Mouse (Mus musculus) MEL (cell line): ENCODE results near the gene Ybey. TPM values are rescaled to one million over a fixed set of nuclear protein-coding genes. Genes with fewer than 3 reads are reported as not detected.

Experiments
- DNase-seq: peaks from one replicate; pipeline ENCODE4 v3.0.0; 2011; ENCODE audit warnings: low read depth, low spot score
- H3K27ac ChIP-seq: 2 replicates; pipeline ENCODE4 v1.5.1; 2012; ENCODE audit warnings: low read depth, mild to moderate bottlenecking, control low read depth, low read length, moderate library complexity; ENCODE audit not compliant: control insufficient read depth
- H3K27me3 ChIP-seq, 2 experiments: fragments of 150-350 bp in 1 of 2; sonication (generic) in 1 of 2; 2 replicates each; pipeline ENCODE4 v1.6.1; 2012; ENCODE audit warnings: low read length in 2 of 2, mild to moderate bottlenecking in 2 of 2, improper control_type of control experiment in 1 of 2, moderate library complexity in 1 of 2; ENCODE audit not compliant: insufficient read depth in 2 of 2, control insufficient read depth in 1 of 2
- H3K36me3 ChIP-seq, 2 experiments: 2 replicates each; pipeline ENCODE4 v1.6.1; 2012 to 2014; ENCODE audit warnings: low read length in 2 of 2, improper control_type of control experiment in 1 of 2, inconsistent platforms in 1 of 2, mild to moderate bottlenecking in 1 of 2; ENCODE audit not compliant: insufficient read depth in 2 of 2, control insufficient read depth in 1 of 2
- H3K4me1 ChIP-seq, 2 experiments: fragments of 150-350 bp in 1 of 2; sonication (generic) in 1 of 2; 2 replicates each; pipeline ENCODE4 v1.6.1; 2012; ENCODE audit warnings: low read length in 2 of 2, improper control_type of control experiment in 1 of 2, mild to moderate bottlenecking in 1 of 2; ENCODE audit not compliant: insufficient read depth in 2 of 2, control insufficient read depth in 1 of 2
- H3K4me3 ChIP-seq, 2 experiments: fragments of 150-350 bp in 1 of 2; sonication (generic) in 1 of 2; 2 replicates each; pipeline ENCODE4 v1.5.1; 2012; ENCODE audit warnings: low read depth in 2 of 2, low read length in 2 of 2, mild to moderate bottlenecking in 2 of 2, moderate library complexity in 2 of 2, control low read depth in 1 of 2, improper control_type of control experiment in 1 of 2; ENCODE audit not compliant: control insufficient read depth in 1 of 2, insufficient read depth in 1 of 2
- H3K79me2 ChIP-seq: 2 replicates; pipeline ENCODE4 v1.6.1; 2012; ENCODE audit warnings: mild to moderate bottlenecking, low read length, moderate library complexity; ENCODE audit not compliant: control insufficient read depth, poor library complexity, insufficient read depth
- H3K9ac ChIP-seq: 2 replicates; pipeline ENCODE4 v1.6.1; 2012; ENCODE audit warnings: low read depth, mild to moderate bottlenecking, control low read depth, low read length, moderate library complexity; ENCODE audit not compliant: control insufficient read depth, poor library complexity, severe bottlenecking
- H3K9me3 ChIP-seq: fragments of 150-350 bp; sonication (generic); replicated peaks from 2 replicates; pipeline ENCODE4 v1.6.1; 2012; ENCODE audit warnings: mild to moderate bottlenecking, low read length, improper control_type of control experiment, moderate library complexity; ENCODE audit not compliant: insufficient read depth
- BHLHE40 ChIP-seq: IDR thresholded peaks from 2 replicates; pipeline ENCODE4 v1.6.1; 2012; ENCODE audit warnings: low read depth, mild to moderate bottlenecking, inconsistent platforms, low read length, improper control_type of control experiment, borderline replicate concordance
- CHD1 ChIP-seq: IDR thresholded peaks from 2 replicates; pipeline ENCODE4 v1.6.1; 2012; ENCODE audit warnings: low read depth, mild to moderate bottlenecking, inconsistent platforms, low read length, improper control_type of control experiment
- CHD2 ChIP-seq: IDR thresholded peaks from 2 replicates; pipeline ENCODE4 v1.6.1; 2011; ENCODE audit warnings: low read length, improper control_type of control experiment
- CTCF ChIP-seq, 3 experiments: IDR thresholded peaks in 2 of 3; conservative IDR thresholded peaks in 1 of 3; 2 replicates each; pipeline ENCODE4 v1.5.1; 2011 to 2012; ENCODE audit warnings: low read length in 3 of 3, low read depth in 2 of 3, mild to moderate bottlenecking in 2 of 3, improper control_type of control experiment in 1 of 3, inconsistent platforms in 1 of 3, mixed read lengths in 1 of 3, moderate library complexity in 1 of 3; ENCODE audit not compliant: control insufficient read depth in 1 of 3, insufficient read depth in 1 of 3, poor library complexity in 1 of 3, severe bottlenecking in 1 of 3
- ELF1 ChIP-seq: IDR thresholded peaks from 2 replicates; pipeline ENCODE4 v1.6.1; 2014; ENCODE audit warnings: low read depth, mild to moderate bottlenecking, inconsistent platforms, low read length, improper control_type of control experiment, moderate library complexity
- ETS1 ChIP-seq: IDR thresholded peaks from 2 replicates; pipeline ENCODE4 v1.6.1; 2012; ENCODE audit warnings: low read depth, mild to moderate bottlenecking, inconsistent platforms, low read length, improper control_type of control experiment, moderate library complexity
- HCFC1 ChIP-seq: IDR thresholded peaks from 2 replicates; pipeline ENCODE4 v1.6.1; 2012; ENCODE audit warnings: low read depth, mild to moderate bottlenecking, inconsistent platforms, low read length, improper control_type of control experiment, moderate library complexity
- KAT2A ChIP-seq: conservative IDR thresholded peaks from 2 replicates; pipeline ENCODE4 v1.6.1; 2012; ENCODE audit warnings: low read depth, low read length, improper control_type of control experiment, inconsistent platforms
- MAFK ChIP-seq: IDR thresholded peaks from 2 replicates; pipeline ENCODE4 v1.6.1; 2011; ENCODE audit warnings: low read depth, mild to moderate bottlenecking, low read length, improper control_type of control experiment, borderline replicate concordance
- MAX ChIP-seq: IDR thresholded peaks from 2 replicates; pipeline ENCODE4 v1.6.1; 2011; ENCODE audit warnings: low read length, improper control_type of control experiment
- MAZ ChIP-seq: IDR thresholded peaks from 2 replicates; pipeline ENCODE4 v1.6.1; 2012; ENCODE audit warnings: low read depth, mild to moderate bottlenecking, inconsistent platforms, low read length, improper control_type of control experiment
- MEF2A ChIP-seq: IDR thresholded peaks from 2 replicates; pipeline ENCODE4 v1.6.1; 2014; ENCODE audit warnings: low read depth, mild to moderate bottlenecking, inconsistent platforms, low read length, improper control_type of control experiment; ENCODE audit not compliant: poor library complexity, insufficient replicate concordance, severe bottlenecking; ENCODE audit errors: extremely low read depth
- MXI1 ChIP-seq: IDR thresholded peaks from 2 replicates; pipeline ENCODE4 v1.6.1; 2011; ENCODE audit warnings: mild to moderate bottlenecking, low read depth, low read length, improper control_type of control experiment
- MYB ChIP-seq: IDR thresholded peaks from 2 replicates; pipeline ENCODE4 v1.6.1; 2011; ENCODE audit warnings: mild to moderate bottlenecking, low read depth, low read length, improper control_type of control experiment
- MYC ChIP-seq: IDR thresholded peaks from 2 replicates; pipeline ENCODE4 v1.6.1; 2011; ENCODE audit warnings: low read depth, mild to moderate bottlenecking, low read length, improper control_type of control experiment, moderate library complexity
- NELFE ChIP-seq: IDR thresholded peaks from 2 replicates; pipeline ENCODE4 v1.6.1; 2011; ENCODE audit warnings: low read depth, low read length, improper control_type of control experiment
- NRF1 ChIP-seq: IDR thresholded peaks from 2 replicates; pipeline ENCODE4 v1.6.1; 2014; ENCODE audit warnings: low read depth, mild to moderate bottlenecking, inconsistent platforms, low read length, improper control_type of control experiment, moderate library complexity; ENCODE audit not compliant: poor library complexity, insufficient read depth, severe bottlenecking
- POLR2AphosphoS2 ChIP-seq: IDR thresholded peaks from 2 replicates; pipeline ENCODE4 v1.6.1; 2011; ENCODE audit warnings: low read length, improper control_type of control experiment
- POLR2AphosphoS5 ChIP-seq: IDR thresholded peaks from 2 replicates; pipeline ENCODE4 v1.6.1; 2012; ENCODE audit warnings: low read depth, borderline replicate concordance, mild to moderate bottlenecking, inconsistent platforms, low read length, moderate library complexity, mixed read lengths
- RAD21 ChIP-seq: IDR thresholded peaks from 2 replicates; pipeline ENCODE4 v1.6.1; 2011; ENCODE audit warnings: mild to moderate bottlenecking, low read depth, low read length, improper control_type of control experiment
- SIN3A ChIP-seq: IDR thresholded peaks from 2 replicates; pipeline ENCODE4 v1.6.1; 2012; ENCODE audit warnings: low read length, improper control_type of control experiment, inconsistent platforms
- SMC3 ChIP-seq: IDR thresholded peaks from 2 replicates; pipeline ENCODE4 v1.6.1; 2011; ENCODE audit warnings: low read depth, low read length, improper control_type of control experiment
- TAL1 ChIP-seq: IDR thresholded peaks from 2 replicates; pipeline ENCODE4 v1.6.1; 2012; ENCODE audit warnings: mild to moderate bottlenecking, inconsistent platforms, low read length, moderate library complexity, mixed read lengths
- TBP ChIP-seq: IDR thresholded peaks from 2 replicates; pipeline ENCODE4 v1.8.0; 2011; ENCODE audit warnings: low read depth, low read length, improper control_type of control experiment
- TCF12 ChIP-seq: IDR thresholded peaks from 2 replicates; pipeline ENCODE4 v1.6.1; 2014; ENCODE audit warnings: low read depth, mild to moderate bottlenecking, inconsistent platforms, low read length, improper control_type of control experiment, moderate library complexity
- UBTF ChIP-seq: IDR thresholded peaks from 2 replicates; pipeline ENCODE4 v1.6.1; 2012; ENCODE audit warnings: low read depth, mild to moderate bottlenecking, inconsistent platforms, low read length, improper control_type of control experiment, moderate library complexity, borderline replicate concordance; ENCODE audit not compliant: insufficient read depth
- USF1 ChIP-seq: IDR thresholded peaks from 2 replicates; pipeline ENCODE4 v1.6.1; 2014; ENCODE audit warnings: low read depth, mild to moderate bottlenecking, inconsistent platforms, low read length, improper control_type of control experiment, moderate library complexity
- USF2 ChIP-seq, 2 experiments: IDR thresholded peaks; 2 replicates each; pipeline ENCODE4 v1.6.1; 2011 to 2012; ENCODE audit warnings: improper control_type of control experiment in 2 of 2, low read length in 2 of 2, borderline replicate concordance in 1 of 2, inconsistent platforms in 1 of 2, low read depth in 1 of 2, mild to moderate bottlenecking in 1 of 2; ENCODE audit not compliant: insufficient read depth in 1 of 2
- ZC3H11A ChIP-seq: IDR thresholded peaks from 2 replicates; pipeline ENCODE4 v1.6.1; 2012; ENCODE audit warnings: low read depth, mild to moderate bottlenecking, inconsistent platforms, low read length, improper control_type of control experiment
- ZKSCAN1 ChIP-seq: IDR thresholded peaks from 2 replicates; pipeline ENCODE4 v1.6.1; 2012; ENCODE audit warnings: low read depth, mild to moderate bottlenecking, inconsistent platforms, low read length, improper control_type of control experiment, moderate library complexity
- ZNF384 ChIP-seq: IDR thresholded peaks from 2 replicates; pipeline ENCODE4 v1.6.1; 2012; ENCODE audit warnings: low read depth, mild to moderate bottlenecking, inconsistent platforms, low read length, improper control_type of control experiment
- polyA plus RNA-seq, 2 experiments: library from polyadenylated mRNA; stranded (reverse) in 1 of 2; unstranded in 1 of 2; fragments of >175 nt in 1 of 2; fragments of >200 nt in 1 of 2; gene quantifications; 2 replicates each; pipeline versions ENCODE4 v1.2.1 to v1.2.4; 2012; ENCODE audit warnings: low replicate concordance in 2 of 2, low read depth in 1 of 2; ENCODE audit not compliant: insufficient read length in 2 of 2, insufficient read depth in 1 of 2, missing spikeins in 1 of 2
- total RNA-seq: library from RNA; depleted of rRNA; stranded (reverse); fragments of 300-350 nt; gene quantifications from 2 replicates; pipeline ENCODE4 v1.2.3, GENCODE M21; 2012

Ybey gene
- total and polyA plus RNA-seq, 3 experiments: 2.6 to 4.0 TPM; not detected in 1

- TF ChIP-seq ZNF384: peak; percentile 84
- no peak for TF ChIP-seq ZKSCAN1
- 0 out of 2 replicates have a peak, but pooled peaks have one; percentile 93 for TF ChIP-seq UBTF
- peak; percentile 40; the same call in 1 of the 2 replicates for TF ChIP-seq ETS1
These were observed at the start of gene Ybey, which contains the start of gene Mcm3ap (continued) for GRCm38 (mm10) chr10:76468203-76469162.

DNA sequence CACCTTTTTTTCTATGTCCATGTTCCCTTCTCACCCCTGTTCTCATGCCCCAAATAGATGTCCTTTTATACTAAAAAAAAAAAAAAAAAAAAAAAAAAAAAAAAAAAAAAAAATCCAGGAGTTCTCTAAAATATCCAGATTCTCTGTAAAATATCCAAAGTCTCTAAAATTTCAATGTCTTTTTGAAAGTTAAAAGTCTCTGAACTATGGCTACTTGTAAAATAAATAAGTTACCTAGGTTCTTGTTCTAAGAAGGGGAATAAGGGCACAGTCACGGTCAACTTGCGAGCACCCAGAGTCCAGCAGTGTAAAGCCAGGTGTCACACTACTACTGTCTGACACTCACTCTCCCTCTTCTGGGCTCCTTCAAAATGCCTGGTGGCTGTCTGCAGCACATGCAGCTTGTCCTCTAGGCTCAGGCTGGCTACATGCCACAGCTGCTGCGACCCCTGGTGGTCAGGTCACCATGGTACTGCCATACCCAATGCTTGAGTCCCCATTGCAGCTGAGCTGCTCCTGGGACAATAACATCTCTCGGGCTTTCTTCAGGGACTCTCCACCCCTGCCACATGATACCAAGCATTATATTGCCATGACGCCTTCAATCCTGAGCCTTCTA, 44.2 kb upstream of the Ybey start:
- Histone ChIP-seq H3K9me3 (no peaks in the 10 kb centered on the region), H3K27me3 (no peaks in the 10 kb centered on the region), H3K79me2 (no peaks in the 10 kb centered on the region), H3K4me1 (peaks cover 0 to 2% of the 10 kb centered on the region in 2 experiments; a peak in 2 of 4 replicates), H3K4me3 (no peak overlapping the region), H3K36me3 (peaks cover 0 to 4% of the 10 kb centered on the region in 2 experiments; a peak in 3 of 4 replicates), H3K9ac (no peak overlapping the region), H3K27ac (no peak overlapping the region)
- DNase-seq: peak; percentile 91
- TF ChIP-seq MYB (no peak), UBTF (no peak), HCFC1 (no peak), MAX (peak; percentile 71), MXI1 (peak; percentile 56; the same call in 1 of the 2 replicates), BHLHE40 (no peak), MYC (peak; percentile 79), ZNF384 (peak; percentile 52), SMC3 (peak; percentile 84), NELFE (no peak), SIN3A (peak; percentile 63; the same call in 1 of the 2 replicates), TBP (no peak), ELF1 (no peak), CTCF (IDR thresholded peaks at IDR 0.05 in 2 of 3, conservative IDR thresholded peaks at IDR 0.05 in 1 of 3; ENCODE audit: control insufficient read depth in 1 of 3, insufficient read depth in 1 of 3, low read depth in 2 of 3, low read length in 3 of 3, poor library complexity in 1 of 3, severe bottlenecking in 1 of 3) (peak; percentile 93 to 95 (median 94)), NRF1 (no peak), CHD1 (no peak), POLR2AphosphoS5 (no peak), USF2 (IDR thresholded peaks at IDR 0.05; ENCODE audit: borderline replicate concordance in 1 of 2, insufficient read depth in 1 of 2, low read depth in 1 of 2, low read length in 2 of 2) (no peak), RAD21 (peak; percentile 48), CHD2 (no peak), POLR2AphosphoS2 (no peak), MAFK (no peak), KAT2A (no peak), MEF2A (no peak), TAL1 (no peak), ZC3H11A (peak; percentile 50), USF1 (no peak), TCF12 (no peak), MAZ (no peak)
